Mouse (Mus musculus) kidney, postnatal 25 days (tissue): ENCODE measurements around the gene Ccdc106.
"Not testable (repeated sequence)": the region's sequence is repeated elsewhere in the genome, so short reads cannot be mapped to it uniquely, and the experiment has no call there.

Experiments used
- DNase-seq, 2 experiments: peaks; one replicate each; pipeline ENCODE4 v3.0.0; 2021; ENCODE audit warnings: mixed read lengths in 2 of 2

Gene Ccdc106

GRCm38 (mm10) chr7:5051193-5052192 lies 31.1 kb downstream of the Ccdc106 start, which contains the start of gene Zfp580:
TSS of gene Zfp580 (plus strand) at chr7:5051538.
- peak; percentile 75 to 86 for DNase-seq

GRCm38 (mm10) chr7:5052438-5052837 lies 32.1 kb downstream of the Ccdc106 start:
- DNase-seq: no peak

GRCm38 (mm10) chr7:5052931-5053343 lies 32.6 kb downstream of the Ccdc106 start:
- DNase-seq: peak in 1 of 2 experiments; percentile 47

GRCm38 (mm10) chr7:5053456-5054179 lies 33.3 kb downstream of the Ccdc106 start:
- DNase-seq: no peak

- no peak for DNase-seq
Observed at GRCm38 (mm10) chr7:5056651-5057263, 36.4 kb downstream of the Ccdc106 start.

- DNase-seq: no peak
Observed at GRCm38 (mm10) chr7:5057381-5057780, 37.0 kb downstream of the Ccdc106 start.

GRCm38 (mm10) chr7:5057804-5058203 lies 37.5 kb downstream of the Ccdc106 start:
- DNase-seq: peak in 1 of 2 experiments; percentile 12

- no peak for DNase-seq
Observed at GRCm38 (mm10) chr7:5058631-5059030, 38.3 kb downstream of the Ccdc106 start.

GRCm38 (mm10) chr7:5059421-5059820 lies 39.1 kb downstream of the Ccdc106 start:
- DNase-seq: no peak

GRCm38 (mm10) chr7:5060239-5060731 lies 39.9 kb downstream of the Ccdc106 start:
- peak; percentile 90 to 91 for DNase-seq

GRCm38 (mm10) chr7:5060944-5061773 lies 40.8 kb downstream of the Ccdc106 start:
- DNase-seq: peak; percentile 98 to 100

GRCm38 (mm10) chr7:5061774-5062359 lies 41.5 kb downstream of the Ccdc106 start, which contains the start of gene U2af2:
TSS of gene U2af2 (plus strand) at chr7:5062143.
- DNase-seq: peak; percentile 97

GRCm38 (mm10) chr7:5062360-5063001 lies 42.1 kb downstream of the Ccdc106 start:
- DNase-seq: peak; percentile 81 to 84

- DNase-seq: no peak
Observed at GRCm38 (mm10) chr7:5064886-5065285, 44.5 kb downstream of the Ccdc106 start.

- no peak for DNase-seq
Observed at GRCm38 (mm10) chr7:5073586-5073985, 53.2 kb downstream of the Ccdc106 start.

GRCm38 (mm10) chr7:5074984-5075383 lies 54.6 kb downstream of the Ccdc106 start:
- DNase-seq: peak in 1 of 2 experiments; percentile 67

- no peak for DNase-seq
Observed at GRCm38 (mm10) chr7:5076931-5077330, 56.6 kb downstream of the Ccdc106 start.

- not testable (repeated sequence) for DNase-seq
Observed at GRCm38 (mm10) chr7:5079365-5080009, 59.1 kb downstream of the Ccdc106 start.

GRCm38 (mm10) chr7:5080010-5080751 lies 59.8 kb downstream of the Ccdc106 start, which contains the start of gene Epn1:
TSS of gene Epn1 (plus strand) at chr7:5080235.
- peak; percentile 97 to 99 for DNase-seq
